ENCODE assay signal across 22 mouse cellular contexts in the genomic region with DNA sequence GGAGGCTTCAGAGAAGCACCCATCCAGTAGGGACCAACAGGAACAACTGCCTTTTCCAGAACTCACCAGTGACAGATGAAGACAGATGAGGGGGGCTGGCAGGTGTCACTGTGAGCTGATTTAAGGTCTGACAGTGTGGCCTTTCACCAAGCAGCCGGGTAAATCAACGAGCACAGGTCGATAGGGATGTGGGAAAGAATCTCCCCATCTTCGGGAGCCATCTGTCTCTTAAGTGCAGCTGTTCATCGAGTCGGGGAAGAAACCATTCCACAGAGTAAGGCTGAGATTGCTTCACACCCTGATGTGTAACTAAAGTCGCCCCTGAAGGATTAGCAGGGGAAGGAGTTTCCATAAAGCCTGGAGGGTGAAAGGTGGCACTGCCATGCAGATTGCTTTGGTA. TPM values are rescaled to one million over a fixed set of nuclear protein-coding genes. Genes with fewer than 3 reads are reported as not detected.
"Had no signal": no experiment of that assay in that cellular context is flagged by ENCODE, and none has a peak within 500 bp of the region (broad histone marks: within the 10 kb centered on the region; RNA-seq: fewer than 3 reads in every experiment).

No protein-coding gene starts in this region.

- H3K4me3 ChIP-seq: megakaryocyte, embryonic 14.5 days; midbrain, embryonic 10.5 days; midbrain, embryonic 13.5 days; midbrain, embryonic 15.5 days; neural tube, embryonic 12.5 days; stomach, embryonic 15.5 days had no signal

- H3K27me3 ChIP-seq: stomach, embryonic 15.5 days had no signal

- H3K4me1 ChIP-seq: stomach, embryonic 15.5 days had no signal

- H3K27ac ChIP-seq: liver, embryonic 14.5 days; macrophage; midbrain, embryonic 10.5 days; midbrain, embryonic 13.5 days; midbrain, embryonic 15.5 days; neural tube, embryonic 12.5 days; stomach, embryonic 15.5 days; stomach, postnatal 0 days had no signal

- DNase-seq: lung, adult 18-20 months; lung, embryonic 14.5 days; lung, postnatal 14 days; lung, postnatal 36 days; right cerebral cortex, postnatal 14 days; thymus, adult 2 months; thymus, postnatal 25 days; thymus, postnatal 4 days had no signal

- H3K9me3 ChIP-seq: midbrain, embryonic 10.5 days; midbrain, embryonic 13.5 days; midbrain, embryonic 15.5 days; neural tube, embryonic 12.5 days; stomach, embryonic 15.5 days had no signal

- H3K4me2 ChIP-seq: lung, embryonic 14.5 days; midbrain, embryonic 13.5 days; midbrain, embryonic 15.5 days; neural tube, embryonic 12.5 days; stomach, embryonic 15.5 days had no signal

- H3K9ac ChIP-seq: liver, embryonic 14.5 days; lung, embryonic 14.5 days; midbrain, embryonic 13.5 days; midbrain, embryonic 15.5 days; neural tube, embryonic 12.5 days; stomach, embryonic 15.5 days had no signal

- ATAC-seq: midbrain, embryonic 13.5 days; midbrain, embryonic 15.5 days had no signal

- H3K36me3 ChIP-seq: midbrain, embryonic 10.5 days; midbrain, embryonic 13.5 days; midbrain, embryonic 15.5 days; neural tube, embryonic 12.5 days; stomach, embryonic 15.5 days had no signal

RNA-seq across cellular contexts. Expression of a gene that starts 47.3 kb away (rescaled TPM):
- polyA plus RNA-seq: liver, embryonic 14.5 days; lung, embryonic 14.5 days; lung, embryonic 16.5 days; macrophage; midbrain, embryonic 10.5 days; midbrain, embryonic 13.5 days; midbrain, embryonic 15.5 days; neural tube, embryonic 12.5 days; neural tube, embryonic 14.5 days; spleen, adult 2 months; testis, adult 2 months; urinary bladder, adult 2 months had no signal
